Mouse (Mus musculus): Measurements from ENCODE around the gene Mtmr14. TPM values are rescaled to one million over a fixed set of nuclear protein-coding genes. Genes with fewer than 3 reads are reported as not detected.

Mtmr14 gene
- total RNA-seq, 2 experiments from 2014 or later = 14.6 to 15.3 TPM

GRCm38 (mm10) chr6:113306322-113306985 lies 68.8 kb downstream of the Mtmr14 start:
- H3K27ac ChIP-seq = peak overlapping the region; percentile 100
- intact Hi-C loops (cut with DNase I) = loop anchor here (1.0 to 5.0 kb wide), 4 partner anchors 69 to 259 kb away; partner anchors contain the start of genes Creld1, Mtmr14, Setd5 and Thumpd3
- no peak for TF ChIP-seq CTCF (IDR thresholded peaks at IDR 0.05)
- peak; percentile 98 to 100 for DNase-seq (ENCODE audit: extremely low spot score in 1 of 2, low spot score in 2 of 2)
- H3K4me3 ChIP-seq = peak overlapping the region; percentile 93

DNA sequence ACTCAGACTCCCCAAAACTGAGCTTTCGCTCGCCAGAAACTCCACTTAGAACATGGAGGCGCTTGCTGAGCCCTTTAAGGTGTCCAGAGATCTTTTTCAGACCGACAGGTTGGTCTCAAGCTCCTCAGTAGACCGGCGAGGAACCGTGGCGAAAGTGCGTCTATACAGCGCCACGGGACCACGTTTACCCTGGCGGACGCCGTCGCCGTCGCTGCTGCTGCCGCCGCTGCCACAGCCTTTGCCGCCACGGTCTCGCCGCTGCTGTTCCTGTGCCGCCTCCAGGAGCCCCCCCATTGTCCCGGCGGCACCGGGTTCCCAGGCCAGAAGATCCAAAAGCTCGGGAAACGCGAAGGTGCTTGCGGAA lies 69.3 kb downstream of the Mtmr14 start, which contains the start of gene Brpf1:
Brpf1 (plus strand) TSS at position 152 of the 364 bp plus-strand sequence.
- TF ChIP-seq CTCF (IDR thresholded peaks at IDR 0.05) = no peak; the same call in none of the 2 replicates
- no peak for DNase-seq (ENCODE audit: extremely low spot score in 1 of 2, low spot score in 2 of 2)
- peak within 1 kb of the TSS; percentile 100 for H3K27ac ChIP-seq
- peak within 1 kb of the TSS; percentile 93 for H3K4me3 ChIP-seq
- intact Hi-C loops (cut with DNase I) = loop anchor here (1.0 to 5.0 kb wide), 4 partner anchors 70 to 260 kb away; partner anchors contain the start of genes Creld1, Mtmr14, Setd5 and Thumpd3

DNA sequence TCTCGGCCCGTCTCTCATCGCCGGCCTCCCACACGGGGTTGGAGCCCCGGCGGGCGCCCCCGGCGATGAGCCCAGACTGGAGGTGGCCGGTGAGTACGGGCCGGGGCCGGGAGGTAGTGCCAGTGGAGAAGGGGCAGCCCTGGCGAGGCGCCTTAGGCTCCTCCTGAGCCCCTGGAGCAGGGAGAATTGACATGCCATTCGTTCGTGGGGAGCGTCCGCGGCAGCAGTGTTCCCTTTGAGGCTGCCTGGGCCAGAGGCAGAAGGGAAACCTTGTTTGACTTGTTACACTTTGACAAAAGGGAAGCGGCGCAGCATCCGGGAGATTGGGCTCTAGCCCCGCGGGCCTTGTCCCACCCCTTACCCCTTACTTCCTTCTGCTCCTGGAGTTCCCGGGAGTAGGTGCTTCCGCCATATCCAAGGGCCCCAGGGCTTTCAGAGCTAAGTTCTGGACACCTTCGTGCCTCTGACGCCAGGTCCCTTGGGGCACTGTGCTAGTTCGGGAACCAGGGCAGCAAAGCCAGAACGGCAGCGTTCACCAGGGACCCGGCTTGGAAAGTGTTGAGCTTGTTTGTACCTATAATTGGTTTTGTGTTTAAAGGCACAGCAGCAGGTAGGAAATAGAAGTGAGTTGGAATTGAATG lies 70.0 kb downstream of the Mtmr14 start:
- DNase-seq (ENCODE audit: extremely low spot score in 1 of 2, low spot score in 2 of 2) = peak in 1 of 2 experiments; percentile 29
- intact Hi-C loops (cut with DNase I) = loop anchor here (5.0 kb wide), 2 partner anchors 70 to 260 kb away; partner anchors contain the start of genes Mtmr14 and Thumpd3
- Histone ChIP-seq H3K4me3 (peak overlapping the region; percentile 93), H3K27ac (peak overlapping the region; percentile 100)
- TF ChIP-seq CTCF (IDR thresholded peaks at IDR 0.05) = no peak

GRCm38 (mm10) chr6:113308141-113308540 lies 70.5 kb downstream of the Mtmr14 start:
- TF ChIP-seq CTCF (IDR thresholded peaks at IDR 0.05) = peak; percentile 41
- no peak for DNase-seq (ENCODE audit: extremely low spot score in 1 of 2, low spot score in 2 of 2)
- peak overlapping the region; percentile 93 for H3K4me3 ChIP-seq
- no peak overlapping the region for H3K27ac ChIP-seq
- intact Hi-C loops (cut with DNase I) = loop anchor here (5.0 kb wide), 2 partner anchors 71 to 261 kb away; partner anchors contain the start of genes Mtmr14 and Thumpd3

DNA sequence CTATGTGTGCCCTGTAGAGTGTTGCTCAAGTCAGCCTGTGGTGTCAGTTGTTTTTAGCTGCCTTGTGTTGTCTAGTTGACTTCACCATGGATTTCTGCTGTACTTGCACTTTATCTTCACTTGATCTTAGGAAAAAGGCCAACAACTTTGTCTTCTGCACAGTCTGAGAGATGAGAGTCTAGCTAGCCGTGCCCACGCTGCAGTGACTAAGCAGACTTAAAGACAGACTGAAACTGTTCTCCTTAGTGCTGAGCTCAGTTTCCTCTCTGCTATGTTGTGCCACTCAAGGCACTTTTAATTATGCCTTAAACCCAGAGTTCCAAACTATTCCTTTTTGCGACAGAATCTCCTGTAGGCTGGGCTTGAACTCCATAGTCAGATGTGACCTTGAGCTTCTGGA lies 78.3 kb downstream of the Mtmr14 start:
- Histone ChIP-seq H3K4me3 (no peak overlapping the region), H3K27ac (no peak overlapping the region)
- no peak for TF ChIP-seq CTCF (IDR thresholded peaks at IDR 0.05)
- intact Hi-C loops (cut with DNase I) = no loop called here
- no peak for DNase-seq (ENCODE audit: extremely low spot score in 1 of 2, low spot score in 2 of 2)

DNA sequence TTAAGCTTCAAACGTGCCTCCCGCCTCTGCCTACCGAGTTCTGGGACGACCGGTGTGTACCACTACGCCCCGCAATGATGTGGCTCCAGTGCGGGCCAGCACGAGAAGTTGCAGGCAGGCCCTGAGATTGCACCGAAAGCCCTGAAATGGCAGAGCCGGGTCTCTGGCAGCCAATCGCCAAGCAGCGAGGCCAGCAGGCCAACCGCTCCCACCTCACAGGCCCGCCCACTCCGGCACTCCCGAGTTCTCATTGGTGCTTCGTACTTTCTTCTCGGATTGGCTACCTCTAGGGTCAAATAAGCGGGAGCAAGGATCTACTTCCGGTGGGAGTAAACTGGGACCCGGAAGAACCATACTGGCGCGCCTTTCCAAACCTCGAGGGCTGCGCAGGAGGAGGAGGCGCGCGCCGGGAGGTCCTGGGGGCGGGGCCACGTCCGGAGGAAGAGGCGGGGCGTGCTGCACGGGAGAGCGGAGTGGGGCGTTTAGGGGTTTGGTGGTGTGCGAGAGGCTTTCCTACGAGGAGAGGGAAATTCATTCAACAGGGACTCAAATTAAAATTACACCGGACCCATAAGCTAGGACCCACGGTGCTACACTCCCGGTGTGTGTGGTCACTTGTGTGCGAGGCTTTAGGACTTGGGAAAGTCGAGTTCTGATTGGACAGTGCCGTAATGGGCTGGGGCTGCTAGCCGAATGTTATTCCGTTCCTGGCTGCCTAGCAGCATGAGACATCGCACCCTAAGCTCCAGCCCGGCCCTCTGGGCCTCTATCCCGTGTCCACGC lies 89.1 kb downstream of the Mtmr14 start, which contains the start of gene Ogg1:
Ogg1 (plus strand) TSS at position 440 of the 783 bp plus-strand sequence.
- DNase-seq (ENCODE audit: extremely low spot score in 1 of 2, low spot score in 2 of 2) = peak; percentile 96 to 98
- TF ChIP-seq CTCF (IDR thresholded peaks at IDR 0.05) = no peak
- Histone ChIP-seq H3K27ac (peak within 1 kb of the TSS; percentile 92), H3K4me3 (peak within 1 kb of the TSS; percentile 74)
- intact Hi-C loops (cut with DNase I) = no loop called here

DNA sequence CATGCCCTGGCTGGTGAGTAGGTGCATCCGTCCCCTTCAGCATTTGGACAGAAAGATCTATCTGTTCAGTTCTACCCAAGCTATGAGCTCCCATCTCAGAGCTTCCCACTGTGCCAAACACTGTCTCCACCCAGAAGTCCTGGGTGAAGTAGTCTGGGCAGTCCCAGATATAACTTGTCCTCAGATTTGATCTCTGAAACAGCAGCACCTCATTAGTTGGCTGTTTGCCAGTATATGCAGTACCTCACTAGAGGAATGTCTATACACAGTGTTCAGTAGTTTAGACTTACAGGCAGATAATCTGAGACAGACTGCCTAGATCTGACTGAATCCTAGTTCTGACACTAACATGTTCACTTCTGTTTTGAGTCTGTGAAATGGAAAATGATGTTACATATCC lies 91.8 kb downstream of the Mtmr14 start:
- DNase-seq (ENCODE audit: extremely low spot score in 1 of 2, low spot score in 2 of 2) = no peak
- TF ChIP-seq CTCF (IDR thresholded peaks at IDR 0.05) = no peak
- intact Hi-C loops (cut with DNase I) = no loop called here
- Histone ChIP-seq H3K4me3 (no peak overlapping the region), H3K27ac (no peak overlapping the region)

DNA sequence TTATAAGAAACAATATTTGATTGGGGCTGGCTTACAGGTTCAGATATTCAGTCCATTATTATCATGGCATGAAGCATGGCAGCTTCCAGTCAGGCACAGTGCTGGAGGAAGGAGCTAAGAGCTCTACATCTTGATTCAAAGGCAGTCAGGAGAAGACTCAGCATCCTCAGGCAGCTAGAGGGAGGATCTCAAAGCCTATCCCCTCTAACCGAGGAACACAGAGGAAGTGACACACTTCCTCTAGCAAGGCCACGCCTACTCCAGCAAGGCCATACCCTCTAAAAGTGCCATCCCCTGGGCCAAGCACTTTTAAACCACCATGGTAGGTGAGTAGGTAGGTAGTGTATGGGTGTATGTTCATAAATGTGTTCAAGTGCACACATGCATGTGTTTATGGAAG lies 92.9 kb downstream of the Mtmr14 start:
- intact Hi-C loops (cut with DNase I) = no loop called here
- no peak for DNase-seq (ENCODE audit: extremely low spot score in 1 of 2, low spot score in 2 of 2)
- no peak overlapping the region for H3K27ac ChIP-seq
- no peak for TF ChIP-seq CTCF (IDR thresholded peaks at IDR 0.05)
- no peak overlapping the region for H3K4me3 ChIP-seq

Other genes starting within 250 kb of the Mtmr14 start
- gene Thumpd3, start 191.6 kb upstream of the Mtmr14 start, total RNA-seq (2021) = 10 to 100 TPM; 28.2 to 28.9 TPM
- gene Setd5, start 160.5 kb upstream of the Mtmr14 start, total RNA-seq (2021) = 100 to 1,000 TPM; 116 to 119 TPM
- 10 to 100 TPM; 81.1 to 83.1 TPM for gene Lhfpl4, start 42.5 kb upstream of the Mtmr14 start, total RNA-seq (2021)
- gene Cpne9, start 44.5 kb downstream of the Mtmr14 start, total RNA-seq (2021) = 10 to 100 TPM; 75.7 to 80.5 TPM
- 10 to 100 TPM; 31.0 to 32.9 TPM for gene Brpf1, start 69.3 kb downstream of the Mtmr14 start, total RNA-seq (2021)
- gene Ogg1, start 89.1 kb downstream of the Mtmr14 start, total RNA-seq (2021) = 1 to 10 TPM; 6.1 to 7.6 TPM
- gene Camk1, start 106.1 kb downstream of the Mtmr14 start, total RNA-seq (2021) = 100 to 1,000 TPM; 115 to 121 TPM
- 10 to 100 TPM; 47.0 to 49.6 TPM for gene Tada3, start 140.0 kb downstream of the Mtmr14 start, total RNA-seq (2021)
- gene Arpc4, start 140.3 kb downstream of the Mtmr14 start, total RNA-seq (2021) = 100 to 1,000 TPM; 251 to 255 TPM
- gene Ttll3, start 151.4 kb downstream of the Mtmr14 start, total RNA-seq (2021) = 10 to 100 TPM; 12.2 to 17.8 TPM
- 10 to 100 TPM; 18.1 to 18.6 TPM for gene Rpusd3, start 181.5 kb downstream of the Mtmr14 start, total RNA-seq (2021)
- gene Cidec, start 197.9 kb downstream of the Mtmr14 start, total RNA-seq (2021) = not detected
- 10 to 100 TPM; 35.7 to 36.8 TPM for gene Jagn1, start 204.7 kb downstream of the Mtmr14 start, total RNA-seq (2021)
- gene Il17re, start 220.6 kb downstream of the Mtmr14 start, total RNA-seq (2021) = under 1 TPM; 0.49 to 0.50 TPM
- gene Il17rc, start 233.6 kb downstream of the Mtmr14 start, total RNA-seq (2021) = 1 to 10 TPM; 4.4 to 5.1 TPM
- gene Creld1, start 245.5 kb downstream of the Mtmr14 start, total RNA-seq (2021) = 100 to 1,000 TPM; 116 to 117 TPM

All from left cerebral cortex, adult 2 months (tissue).